Mouse (Mus musculus): ENCODE results near the gene Ap1m1.

DNA sequence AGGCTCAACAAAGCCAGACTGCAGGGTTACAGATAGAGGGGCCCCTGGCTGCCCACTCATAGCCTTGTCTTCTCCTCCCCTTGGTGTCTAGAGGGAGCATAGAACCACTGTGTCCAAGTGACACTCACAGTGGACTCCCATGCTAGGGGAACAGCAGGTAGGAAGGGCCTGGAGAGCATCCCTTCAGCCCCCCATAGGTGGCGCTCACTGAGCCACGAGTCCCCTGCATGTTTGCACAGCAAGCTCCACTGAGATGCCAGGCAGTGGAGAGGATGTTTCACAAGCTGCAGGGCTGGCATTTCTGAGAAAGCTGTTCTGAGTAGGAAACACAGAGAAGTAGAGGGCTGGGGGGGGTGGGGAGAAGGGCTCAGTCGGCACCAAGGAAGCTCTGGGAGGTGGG, 32.5 kb downstream of the Ap1m1 start:
- TF ChIP-seq CTCF (IDR thresholded peaks at IDR 0.05; ENCODE audit: low read depth, low read length) (peak; percentile 81), POLR2A (IDR thresholded peaks at IDR 0.05; ENCODE audit: extremely low read depth, insufficient read depth, low read length) (no peak)

All from liver, adult 2 months (tissue).